Mouse (Mus musculus): ENCODE measurements around the gene Tnnc2. TPM values are rescaled to one million over a fixed set of nuclear protein-coding genes. Genes with fewer than 3 reads are reported as not detected.

The Tnnc2 gene
- total RNA-seq, 2 experiments from 2014 or later: not detected

DNA sequence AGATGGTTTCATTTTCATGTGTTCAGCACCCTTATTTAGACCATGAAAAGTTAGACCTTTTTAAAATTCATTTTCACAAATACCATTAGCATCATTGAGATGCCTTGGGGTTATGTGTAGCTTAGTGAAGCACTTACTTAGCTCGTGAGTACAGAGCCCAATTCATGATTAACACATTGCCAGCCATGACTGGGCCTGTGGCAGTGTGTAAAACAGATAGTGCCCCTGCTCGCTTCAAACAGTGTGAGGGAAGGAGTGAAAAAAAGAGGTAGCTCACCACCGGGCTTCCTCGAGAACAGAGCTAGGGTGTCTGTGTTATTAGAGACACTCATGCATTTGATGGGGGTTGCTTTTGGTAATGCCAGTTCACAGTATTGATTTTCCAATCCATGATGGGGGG, 31.6 kb downstream of the Tnnc2 start:
- DNase-seq: no peak
- intact Hi-C loops (cut with DNase I): no loop called here

DNA sequence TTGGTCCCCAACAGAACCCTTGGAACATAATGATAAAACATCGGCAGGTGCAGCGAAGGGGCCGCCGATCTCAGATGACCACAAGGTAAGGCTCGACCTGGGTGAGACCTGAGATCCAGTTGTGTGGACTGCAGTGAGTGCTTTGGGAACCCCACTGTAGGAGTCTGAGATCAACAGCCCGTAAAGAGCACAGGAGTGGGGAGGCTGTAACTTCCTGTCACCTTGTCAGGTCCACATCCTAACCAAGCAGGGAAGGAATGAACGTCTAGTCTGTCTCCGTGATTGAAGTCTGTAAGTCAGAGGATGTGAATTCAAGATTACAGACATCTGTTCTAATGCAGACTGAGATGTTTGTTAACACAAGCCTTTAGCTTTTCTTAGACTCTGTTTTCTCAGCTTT, 33.1 kb downstream of the Tnnc2 start:
- DNase-seq: no peak
- intact Hi-C loops (cut with DNase I): loop anchor here (1.0 kb wide), 1 partner anchor 21 kb away; no protein-coding TSS in a partner anchor

DNA sequence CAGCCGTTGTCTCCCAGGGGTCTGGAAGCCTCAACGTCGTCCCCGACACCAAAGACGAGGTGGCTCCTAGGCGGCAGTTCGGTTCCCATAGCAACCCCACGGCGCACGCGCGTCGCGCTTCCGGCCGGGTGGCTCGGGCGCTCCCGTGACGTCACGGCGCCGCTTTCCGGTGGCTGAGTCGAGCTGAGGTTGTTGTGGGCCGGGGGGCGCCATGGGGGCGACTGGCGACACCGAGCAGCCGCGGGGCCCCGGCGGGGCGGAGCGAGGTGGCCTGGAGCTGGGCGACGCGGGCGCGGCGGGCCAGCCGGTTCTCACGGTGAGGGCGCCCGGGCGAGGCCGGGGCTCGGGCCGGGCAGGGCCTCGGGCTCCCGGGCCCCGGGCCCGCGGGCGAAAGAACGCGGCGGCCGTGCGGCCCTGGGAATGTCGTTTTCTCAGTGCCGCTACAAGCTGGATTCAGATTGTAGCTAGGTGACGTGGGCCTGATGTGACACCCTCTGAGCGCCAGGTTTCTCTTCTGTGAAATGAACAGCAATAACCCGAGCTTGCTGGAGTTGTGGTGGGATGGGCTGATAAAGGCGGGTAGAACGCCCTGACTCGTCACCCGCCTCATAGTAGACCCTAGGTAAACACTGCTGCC, 33.8 kb downstream of the Tnnc2 start, which contains the start of the genes Wfdc3 and Dnttip1:
Gene Wfdc3, minus strand, starts transcription at position 89 of the 637 bp plus-strand sequence.
Gene Dnttip1, plus strand, starts transcription at position 141 of the 637 bp plus-strand sequence.
- intact Hi-C loops (cut with DNase I): loop anchor here (1.0 kb wide), 1 partner anchor 21 kb away; no protein-coding TSS in a partner anchor
- peak; percentile 94 to 95 for DNase-seq

DNA sequence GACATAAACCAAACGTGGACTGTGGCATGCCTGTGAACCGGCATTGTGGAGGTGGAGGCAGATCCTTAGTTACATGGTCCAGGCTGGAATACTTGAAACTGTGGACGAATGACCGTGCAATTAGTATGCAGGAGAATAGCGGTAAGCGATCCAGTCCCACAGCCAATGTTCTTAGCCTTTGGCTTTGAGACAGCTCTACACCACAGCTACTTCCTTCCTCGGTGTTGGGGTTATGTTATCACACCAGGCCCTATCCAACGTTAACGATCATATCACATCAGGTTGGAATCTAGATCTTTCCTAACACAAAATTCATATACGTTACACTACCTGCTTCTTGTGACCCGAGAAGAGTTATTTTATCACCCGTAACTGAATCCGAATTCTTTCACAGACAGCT, 34.8 kb downstream of the Tnnc2 start:
- no peak for DNase-seq
- intact Hi-C loops (cut with DNase I): no loop called here

DNA sequence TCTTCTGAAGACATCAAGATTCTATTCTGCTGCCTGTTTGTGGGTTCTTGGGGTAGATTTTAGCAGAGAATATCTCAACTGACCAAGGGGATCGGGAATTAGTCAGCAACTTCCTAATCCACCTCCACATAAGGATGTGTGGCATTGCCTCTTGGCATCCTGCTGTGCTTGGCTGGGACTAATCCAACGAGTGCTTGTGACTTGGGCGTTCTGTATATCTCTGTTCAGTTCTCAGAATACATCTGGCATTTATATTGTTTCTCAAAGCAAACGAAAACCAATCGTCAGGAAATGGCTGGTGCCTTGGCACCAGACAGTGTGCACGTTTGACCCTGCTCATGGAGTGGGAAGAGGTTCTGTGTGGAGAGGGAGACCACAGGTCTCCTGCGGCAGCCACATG, 39.9 kb downstream of the Tnnc2 start:
- intact Hi-C loops (cut with DNase I): no loop called here
- DNase-seq: no peak

DNA sequence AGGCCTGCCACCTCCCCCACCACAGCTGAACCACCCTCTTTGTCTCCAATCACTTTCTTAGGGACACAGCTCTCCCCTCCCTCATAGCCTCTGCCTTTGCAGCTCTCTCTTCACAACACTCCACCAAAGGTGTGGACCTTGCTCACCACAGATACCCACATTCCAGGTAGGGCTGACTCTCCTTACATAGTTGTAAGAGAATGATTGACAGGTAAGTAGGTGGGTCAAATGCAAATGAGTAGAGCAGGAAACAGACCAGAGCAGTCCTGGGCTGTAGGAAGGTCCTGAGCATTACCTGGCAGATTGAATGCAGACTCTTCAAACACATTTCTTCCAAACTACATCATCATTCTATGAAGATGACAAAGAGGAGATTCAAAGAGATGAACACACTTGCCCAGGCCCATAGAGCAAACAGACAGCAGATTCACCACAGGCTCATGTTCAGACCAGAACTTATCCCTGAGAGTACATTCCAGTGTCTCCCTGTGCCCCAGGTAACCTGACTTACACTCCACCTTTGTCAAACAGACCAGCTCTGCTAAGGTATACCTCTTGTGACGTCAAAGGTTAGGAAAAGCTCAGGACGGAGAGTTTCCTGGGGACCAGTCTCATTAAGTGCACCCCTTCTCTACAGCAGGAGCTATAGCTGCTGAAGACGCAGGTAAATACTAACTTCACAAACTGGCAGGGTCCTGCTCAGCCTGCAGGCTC, 42.2 kb downstream of the Tnnc2 start:
- no peak for DNase-seq
- intact Hi-C loops (cut with DNase I): no loop called here

DNA sequence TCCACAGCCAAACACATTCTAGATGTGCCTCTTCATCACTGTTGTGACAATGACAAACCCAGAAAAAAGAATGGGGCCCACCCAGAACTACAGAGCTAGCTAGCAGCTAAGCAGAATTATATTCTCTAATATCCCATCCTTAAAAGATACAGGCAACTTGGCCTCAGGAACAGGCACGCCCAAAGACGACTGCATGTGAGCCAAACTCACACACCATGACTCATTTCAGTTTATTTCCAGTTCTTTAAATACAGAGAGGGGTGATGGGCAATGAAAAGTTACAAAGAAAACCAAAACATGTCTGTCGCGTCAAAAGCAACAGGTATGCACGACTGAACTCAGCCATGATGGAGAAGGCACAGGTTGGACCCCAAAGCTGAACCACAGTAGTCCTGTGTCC, 44.3 kb downstream of the Tnnc2 start:
- intact Hi-C loops (cut with DNase I): no loop called here
- DNase-seq: no peak

DNA sequence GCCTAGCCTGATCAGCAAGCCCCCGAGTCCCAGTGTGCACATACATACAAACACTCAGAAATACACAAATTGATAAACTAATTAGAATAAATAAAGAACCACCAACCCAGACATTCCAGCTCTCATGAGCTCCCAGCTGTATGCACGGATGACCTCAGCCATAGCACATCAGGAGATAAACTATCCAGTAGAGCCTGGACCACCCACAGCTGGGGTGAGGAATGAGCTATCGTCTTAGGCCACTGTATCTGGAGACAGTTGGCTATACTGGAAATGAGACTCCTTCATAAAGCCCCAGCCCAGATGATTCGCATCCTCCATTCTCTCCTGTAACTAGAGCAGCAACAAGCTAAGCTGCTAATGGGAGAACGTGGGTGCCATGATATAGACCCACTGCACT, 44.9 kb downstream of the Tnnc2 start:
- DNase-seq: no peak
- intact Hi-C loops (cut with DNase I): no loop called here

DNA sequence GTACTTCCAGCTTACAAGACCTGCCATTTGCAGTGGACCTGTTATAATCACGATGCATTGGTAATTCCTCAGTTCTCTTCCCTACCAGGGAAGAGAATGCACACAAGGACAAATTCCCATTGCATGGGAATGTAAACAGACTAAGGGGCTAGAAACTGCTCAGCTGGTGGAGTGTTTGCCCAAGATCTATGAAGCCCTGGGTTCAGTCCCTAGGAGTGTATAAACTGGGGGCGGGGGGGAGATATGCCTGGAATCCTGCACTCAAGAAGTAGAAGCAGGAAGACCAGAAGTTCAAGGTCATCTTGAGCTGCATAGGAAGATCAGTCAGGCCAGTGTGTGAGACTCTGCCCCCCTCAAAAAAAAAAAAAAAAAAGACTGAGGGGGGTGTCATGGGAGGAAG, 46.5 kb downstream of the Tnnc2 start:
- no peak for DNase-seq
- intact Hi-C loops (cut with DNase I): no loop called here

DNA sequence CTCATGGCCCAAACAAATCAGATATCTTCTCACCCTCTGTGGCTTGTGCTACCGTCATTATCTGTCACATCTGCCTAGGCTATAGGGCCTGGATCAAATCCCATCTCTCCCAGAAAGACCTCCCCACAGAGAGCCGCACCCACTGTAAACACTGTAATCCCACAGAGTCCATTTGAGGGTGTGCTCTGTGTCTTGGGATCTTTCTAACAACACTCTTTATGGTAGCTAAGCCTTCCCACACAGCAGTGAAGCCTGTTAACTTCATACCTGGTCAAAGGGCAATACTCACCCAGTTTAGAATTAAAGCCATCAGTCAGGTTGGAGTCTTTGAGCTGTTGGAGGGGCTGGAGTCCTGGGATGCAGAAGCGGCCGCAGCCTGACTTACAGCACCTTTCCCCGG, 48.0 kb downstream of the Tnnc2 start:
- no peak for DNase-seq
- intact Hi-C loops (cut with DNase I): no loop called here

Other genes with a start within 250 kb of the Tnnc2 start
- gene Wfdc2, start 217.6 kb downstream of the Tnnc2 start, total RNA-seq (2021): 1 to 10 TPM; 1.0 to 1.2 TPM
- not detected for gene Spint3, start 206.5 kb downstream of the Tnnc2 start, total RNA-seq (2021)
- gene Wfdc6a, start 194.5 kb downstream of the Tnnc2 start, total RNA-seq (2021): under 1 TPM in 1 of 2 experiments, not detected in 1; 0.53 TPM
- gene Eppin, start 186.4 kb downstream of the Tnnc2 start, total RNA-seq (2021): not detected
- gene Wfdc6b, start 166.4 kb downstream of the Tnnc2 start, total RNA-seq (2021): not detected
- gene Wfdc8, start 166.3 kb downstream of the Tnnc2 start, total RNA-seq (2021): not detected
- not detected for gene Wfdc16, start 141.2 kb downstream of the Tnnc2 start, total RNA-seq (2021)
- not detected for gene Wfdc10, start 123.9 kb downstream of the Tnnc2 start, total RNA-seq (2021)
- not detected for gene Wfdc9, start 123.4 kb downstream of the Tnnc2 start, total RNA-seq (2021)
- not detected for gene Wfdc11, start 105.9 kb downstream of the Tnnc2 start, total RNA-seq (2021)
- gene Wfdc13, start 94.9 kb downstream of the Tnnc2 start, total RNA-seq (2021): not detected
- gene Spint4, start 81.5 kb downstream of the Tnnc2 start, total RNA-seq (2021): not detected
- not detected for gene Spint5, start 64.7 kb downstream of the Tnnc2 start, total RNA-seq (2021)
- not detected for gene Wfdc3, start 34.0 kb downstream of the Tnnc2 start, total RNA-seq (2021)
- 10 to 100 TPM; 22.8 to 29.3 TPM for gene Dnttip1, start 34.0 kb downstream of the Tnnc2 start, total RNA-seq (2021)
- gene Ube2c, start 10.1 kb downstream of the Tnnc2 start, total RNA-seq (2021): 1 to 10 TPM; 2.5 to 3.1 TPM
- gene Snx21, start 5.9 kb upstream of the Tnnc2 start, total RNA-seq (2021): 10 to 100 TPM; 23.4 to 29.0 TPM
- gene Acot8, start 24.9 kb upstream of the Tnnc2 start, total RNA-seq (2021): 10 to 100 TPM; 10.4 to 13.0 TPM
- gene Zswim3, start 25.1 kb upstream of the Tnnc2 start, total RNA-seq (2021): 1 to 10 TPM; 2.5 to 2.7 TPM
- 1 to 10 TPM; 4.2 to 4.5 TPM for gene Zswim1, start 42.7 kb upstream of the Tnnc2 start, total RNA-seq (2021)
- under 1 TPM; 0.46 to 0.78 TPM for gene Spata25, start 48.6 kb upstream of the Tnnc2 start, total RNA-seq (2021)
- gene Ctsa, start 52.9 kb upstream of the Tnnc2 start, total RNA-seq (2021): 100 to 1,000 TPM; 103 to 106 TPM
- 10 to 100 TPM; 46.2 to 51.4 TPM for gene Neurl2, start 53.5 kb upstream of the Tnnc2 start, total RNA-seq (2021)
- 10 to 100 TPM; 40.3 to 46.3 TPM for gene Pltp, start 77.7 kb upstream of the Tnnc2 start, total RNA-seq (2021)
- gene Pcif1, start 99.3 kb upstream of the Tnnc2 start, total RNA-seq (2021): 10 to 100 TPM; 34.1 to 34.5 TPM
- 10 to 100 TPM in 1 of 2 experiments, 1 to 10 TPM in 1; 8.5 to 10.0 TPM for gene Zfp335, start 131.8 kb upstream of the Tnnc2 start, total RNA-seq (2021)
- gene Mmp9, start 160.8 kb upstream of the Tnnc2 start, total RNA-seq (2021): under 1 TPM; 0.87 to 0.97 TPM
- gene Slc12a5, start 180.8 kb upstream of the Tnnc2 start, total RNA-seq (2021): under 1 TPM; 0.33 to 0.87 TPM